Mouse (Mus musculus): ENCODE data around the gene Apc2. TPM values are rescaled to one million over a fixed set of nuclear protein-coding genes. Genes with fewer than 3 reads are reported as not detected.
"Not testable (repeated sequence)": the region's sequence is repeated elsewhere in the genome, so short reads cannot be mapped to it uniquely, and the experiment has no call there.

Gene Apc2
- 4.5 and 5.0 TPM in 2 replicates for polyA plus RNA-seq (2014; fragmentation: Nextera tagmentation; extraction: Ambion mirVana)

DNA sequence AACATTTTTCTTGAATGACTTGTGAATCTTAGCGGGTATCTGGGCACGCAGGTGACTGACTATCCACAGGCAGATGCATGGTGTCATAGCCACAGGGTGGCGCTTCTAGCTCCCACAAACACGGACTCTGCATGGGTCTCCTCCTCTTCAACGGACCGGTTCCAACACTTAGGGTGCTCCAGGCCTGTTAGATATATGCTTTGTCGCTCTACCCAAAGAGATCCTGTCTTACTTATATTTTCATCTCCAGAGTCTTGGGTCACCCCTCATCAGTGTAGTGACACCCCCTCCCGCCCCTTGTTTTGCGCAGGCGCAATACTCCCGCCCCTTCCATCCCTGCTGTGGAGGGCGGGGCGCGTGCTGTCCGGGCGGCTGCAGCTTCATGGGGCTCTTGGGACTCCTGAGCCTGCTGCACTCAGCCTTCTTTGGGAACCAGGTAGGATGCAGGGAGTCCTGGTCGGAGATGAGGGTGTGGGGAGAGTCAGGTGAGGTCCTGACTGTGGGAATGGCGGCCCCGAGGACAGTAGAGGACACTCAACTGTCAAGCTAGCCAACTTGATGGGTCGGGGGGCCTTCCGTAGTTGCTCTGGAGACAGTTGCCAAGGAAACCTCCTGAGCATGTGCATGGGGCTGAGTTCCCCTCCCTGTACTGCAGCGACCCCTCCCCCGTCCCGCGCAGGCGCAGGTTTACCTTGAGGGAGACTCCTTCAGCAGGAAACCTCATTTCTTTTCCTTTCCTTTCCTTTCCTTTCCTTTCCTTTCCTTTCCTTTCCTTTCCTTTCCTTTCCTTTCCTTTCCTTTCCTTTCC is at the start of gene Apc2:
Gene Apc2 (plus strand): TSS at position 360 of the 808 bp plus-strand sequence.
- Histone ChIP-seq H3K4me2 (ENCODE audit: low read depth, severe bottlenecking) (peak within 1 kb of the TSS; percentile 73), H3K4me1 (ENCODE audit: control insufficient read depth, insufficient read depth, low read length) (peaks cover 29% of the 10 kb centered on the region), H3K27me3 (ENCODE audit: control insufficient read depth, insufficient read depth, low read length) (peaks cover 30% of the 10 kb centered on the region), H3K27ac (replicated peaks; ENCODE audit: low read depth, low read length) (peak within 1 kb of the TSS; percentile 36; the same call in 1 of the 2 replicates), H3K4me3 (ENCODE audit: low read depth, low read length) (peak within 1 kb of the TSS; percentile 34), H3K36me3 (ENCODE audit: control insufficient read depth, insufficient read depth, low read length) (peaks cover 14% of the 10 kb centered on the region; the same call in 1 of the 2 replicates), H3K9ac (ENCODE audit: low read length) (peak within 1 kb of the TSS; percentile 43; the same call in 1 of the 2 replicates), H3K9me3 (ENCODE audit: control insufficient read depth, low read length) (no peaks in the 10 kb centered on the region)
- WGBS: 1% methylated on average over 26 of the region's 26 CpGs
- ATAC-seq (ENCODE audit: insufficient number of reproducible peaks, low FRiP score, low TSS enrichment, low read depth) (no peak), DNase-seq (ENCODE audit: low spot score) (peak; percentile 73)

GRCm38 (mm10) chr10:80247849-80248248 is 47.9 kb upstream of the Apc2 start:
- no peak overlapping the region for H3K4me3 ChIP-seq (ENCODE audit: low read depth, low read length)
- DNase-seq (ENCODE audit: low spot score) (peak; percentile 42), ATAC-seq (ENCODE audit: insufficient number of reproducible peaks, low FRiP score, low TSS enrichment, low read depth) (no peak)
- H3K9me3 ChIP-seq (ENCODE audit: control insufficient read depth, low read length): no peaks in the 10 kb centered on the region
- no peak overlapping the region for H3K27ac ChIP-seq (replicated peaks; ENCODE audit: low read depth, low read length)
- no peak overlapping the region for H3K4me2 ChIP-seq (ENCODE audit: low read depth, severe bottlenecking)
- H3K4me1 ChIP-seq (ENCODE audit: control insufficient read depth, insufficient read depth, low read length): peaks cover 5% of the 10 kb centered on the region
- no peaks in the 10 kb centered on the region for H3K27me3 ChIP-seq (ENCODE audit: control insufficient read depth, insufficient read depth, low read length)
- WGBS: 51% methylated on average over 6 of the region's 6 CpGs
- H3K36me3 ChIP-seq (ENCODE audit: control insufficient read depth, insufficient read depth, low read length): peaks cover 5% of the 10 kb centered on the region
- H3K9ac ChIP-seq (ENCODE audit: low read length): no peak overlapping the region

DNA sequence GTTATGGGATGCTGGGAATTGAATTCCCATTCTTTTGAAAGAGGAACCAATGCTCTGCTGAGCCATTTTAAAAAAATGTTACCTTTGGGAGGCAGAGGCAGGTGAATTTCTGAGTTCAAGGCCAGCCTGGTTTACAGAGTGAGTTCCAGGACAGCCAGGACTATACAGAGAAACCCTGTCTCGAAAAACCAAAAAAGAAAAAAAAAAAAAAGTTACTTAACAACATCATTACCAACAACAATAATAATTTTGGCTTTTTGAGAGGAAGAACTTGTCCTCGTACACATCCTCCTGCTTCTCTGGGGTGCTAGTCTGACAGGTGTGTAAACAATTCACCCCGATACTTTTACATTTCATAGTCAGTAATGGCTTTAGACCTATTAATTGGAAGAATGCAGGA is 47.3 kb upstream of the Apc2 start:
- Histone ChIP-seq H3K4me2 (ENCODE audit: low read depth, severe bottlenecking) (peak overlapping the region; percentile 17; the same call in 1 of the 2 replicates), H3K4me3 (ENCODE audit: low read depth, low read length) (peak overlapping the region; percentile 51; the same call in 1 of the 2 replicates)
- not testable (repeated sequence) for H3K9ac ChIP-seq (ENCODE audit: low read length); ATAC-seq (ENCODE audit: insufficient number of reproducible peaks, low FRiP score, low TSS enrichment, low read depth); H3K27me3 ChIP-seq (ENCODE audit: control insufficient read depth, insufficient read depth, low read length); H3K4me1 ChIP-seq (ENCODE audit: control insufficient read depth, insufficient read depth, low read length); DNase-seq (ENCODE audit: low spot score); H3K27ac ChIP-seq (replicated peaks; ENCODE audit: low read depth, low read length); H3K9me3 ChIP-seq (ENCODE audit: control insufficient read depth, low read length); H3K36me3 ChIP-seq (ENCODE audit: control insufficient read depth, insufficient read depth, low read length)
- 61% methylated on average over 3 of the region's 3 CpGs for WGBS

DNA sequence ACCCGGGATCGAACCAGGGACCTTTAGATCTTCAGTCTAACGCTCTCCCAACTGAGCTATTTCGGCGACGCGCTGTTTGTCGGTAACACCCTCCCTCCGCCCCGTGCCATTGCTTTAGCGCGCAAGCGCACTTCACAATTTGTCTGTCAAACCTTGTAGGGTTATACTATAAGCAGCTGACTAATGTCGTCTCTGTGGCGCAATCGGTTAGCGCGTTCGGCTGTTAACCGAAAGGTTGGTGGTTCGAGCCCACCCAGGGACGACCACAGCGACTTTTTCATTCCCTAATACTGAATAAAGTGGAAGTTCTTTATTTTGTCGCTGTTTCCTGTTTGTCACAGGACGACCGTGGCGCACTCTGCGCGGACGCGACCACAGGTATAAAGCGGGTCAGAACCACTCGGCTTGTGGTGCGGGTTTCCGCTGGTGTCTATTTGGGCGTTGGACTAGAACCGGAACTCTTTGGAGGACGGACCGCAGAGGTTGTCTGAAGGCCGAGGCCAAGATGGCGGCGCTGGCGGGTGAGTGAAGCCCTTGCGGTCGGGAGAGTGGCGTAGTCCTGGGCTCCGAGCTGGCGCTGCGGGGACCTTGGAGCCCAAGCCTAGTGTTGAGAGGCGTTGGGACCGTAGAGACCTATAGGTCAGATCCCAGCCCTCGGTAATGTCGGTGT is 46.7 kb upstream of the Apc2 start, which contains the start of gene Ndufs7:
Gene Ndufs7 (plus strand): TSS at position 151 of the 670 bp plus-strand sequence.
- H3K4me1 ChIP-seq (ENCODE audit: control insufficient read depth, insufficient read depth, low read length): peaks cover 5% of the 10 kb centered on the region
- H3K27me3 ChIP-seq (ENCODE audit: control insufficient read depth, insufficient read depth, low read length): no peaks in the 10 kb centered on the region
- no peaks in the 10 kb centered on the region; the same call in 1 of the 2 replicates for H3K36me3 ChIP-seq (ENCODE audit: control insufficient read depth, insufficient read depth, low read length)
- ATAC-seq (ENCODE audit: insufficient number of reproducible peaks, low FRiP score, low TSS enrichment, low read depth): peak; percentile 84
- under 1% methylated on average over 53 of the region's 53 CpGs for WGBS
- peak; percentile 96 for DNase-seq (ENCODE audit: low spot score)
- H3K9ac ChIP-seq (ENCODE audit: low read length): peak within 1 kb of the TSS; percentile 70
- peak within 1 kb of the TSS; percentile 51 for H3K4me3 ChIP-seq (ENCODE audit: low read depth, low read length)
- H3K9me3 ChIP-seq (ENCODE audit: control insufficient read depth, low read length): no peaks in the 10 kb centered on the region
- H3K4me2 ChIP-seq (ENCODE audit: low read depth, severe bottlenecking): peak within 1 kb of the TSS; percentile 66
- H3K27ac ChIP-seq (replicated peaks; ENCODE audit: low read depth, low read length): peak within 1 kb of the TSS; percentile 45

DNA sequence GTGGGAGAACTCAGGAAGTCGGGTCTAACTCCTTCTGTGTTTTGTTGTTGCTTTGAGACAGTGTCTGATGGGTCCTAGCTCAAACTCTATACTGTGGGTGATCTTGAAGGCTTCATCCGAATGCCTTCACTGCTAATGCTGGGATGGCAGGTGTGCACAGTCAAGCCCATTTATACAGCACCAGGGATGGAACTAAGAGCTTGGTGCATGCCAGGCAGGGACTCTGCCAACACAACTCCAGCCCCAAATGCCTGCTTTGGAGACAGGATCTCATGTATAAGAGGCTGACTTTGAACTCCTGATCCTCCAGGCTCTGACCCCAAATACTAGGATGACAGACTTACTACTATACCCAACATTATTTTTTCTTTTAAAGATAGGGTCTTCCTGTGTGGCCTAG is 45.7 kb upstream of the Apc2 start:
- no peak overlapping the region; the same call in 1 of the 2 replicates for H3K27ac ChIP-seq (replicated peaks; ENCODE audit: low read depth, low read length)
- peak overlapping the region; percentile 66 for H3K4me2 ChIP-seq (ENCODE audit: low read depth, severe bottlenecking)
- ATAC-seq (ENCODE audit: insufficient number of reproducible peaks, low FRiP score, low TSS enrichment, low read depth): no peak
- H3K9ac ChIP-seq (ENCODE audit: low read length): peak overlapping the region; percentile 70
- H3K36me3 ChIP-seq (ENCODE audit: control insufficient read depth, insufficient read depth, low read length): peaks cover 9% of the 10 kb centered on the region
- H3K27me3 ChIP-seq (ENCODE audit: control insufficient read depth, insufficient read depth, low read length): no peaks in the 10 kb centered on the region
- 36% methylated on average over 2 of the region's 2 CpGs for WGBS
- no peaks in the 10 kb centered on the region for H3K9me3 ChIP-seq (ENCODE audit: control insufficient read depth, low read length)
- H3K4me3 ChIP-seq (ENCODE audit: low read depth, low read length): peak overlapping the region; percentile 51
- no peak for DNase-seq (ENCODE audit: low spot score)
- peaks cover 5% of the 10 kb centered on the region for H3K4me1 ChIP-seq (ENCODE audit: control insufficient read depth, insufficient read depth, low read length)

- 86% methylated on average over 4 of the region's 4 CpGs for WGBS
- ATAC-seq (ENCODE audit: insufficient number of reproducible peaks, low FRiP score, low TSS enrichment, low read depth) (no peak), DNase-seq (ENCODE audit: low spot score) (no peak)
- Histone ChIP-seq H3K9ac (ENCODE audit: low read length) (no peak overlapping the region), H3K4me3 (ENCODE audit: low read depth, low read length) (no peak overlapping the region), H3K4me2 (ENCODE audit: low read depth, severe bottlenecking) (peak overlapping the region; percentile 66; the same call in 1 of the 2 replicates), H3K27ac (replicated peaks; ENCODE audit: low read depth, low read length) (no peak overlapping the region), H3K27me3 (ENCODE audit: control insufficient read depth, insufficient read depth, low read length) (no peaks in the 10 kb centered on the region), H3K4me1 (ENCODE audit: control insufficient read depth, insufficient read depth, low read length) (peaks cover 5% of the 10 kb centered on the region), H3K9me3 (ENCODE audit: control insufficient read depth, low read length) (no peaks in the 10 kb centered on the region), H3K36me3 (ENCODE audit: control insufficient read depth, insufficient read depth, low read length) (peaks cover 13% of the 10 kb centered on the region)
Measured at GRCm38 (mm10) chr10:80250573-80250972, 45.2 kb upstream of the Apc2 start.

- ATAC-seq (ENCODE audit: insufficient number of reproducible peaks, low FRiP score, low TSS enrichment, low read depth): no peak
- Histone ChIP-seq H3K4me2 (ENCODE audit: low read depth, severe bottlenecking) (no peak overlapping the region), H3K4me3 (ENCODE audit: low read depth, low read length) (no peak overlapping the region), H3K27ac (replicated peaks; ENCODE audit: low read depth, low read length) (no peak overlapping the region), H3K9me3 (ENCODE audit: control insufficient read depth, low read length) (no peaks in the 10 kb centered on the region), H3K9ac (ENCODE audit: low read length) (no peak overlapping the region), H3K27me3 (ENCODE audit: control insufficient read depth, insufficient read depth, low read length) (no peaks in the 10 kb centered on the region), H3K36me3 (ENCODE audit: control insufficient read depth, insufficient read depth, low read length) (peaks cover 22% of the 10 kb centered on the region), H3K4me1 (ENCODE audit: control insufficient read depth, insufficient read depth, low read length) (peaks cover 5% of the 10 kb centered on the region)
- no peak for DNase-seq (ENCODE audit: low spot score)
Measured at GRCm38 (mm10) chr10:80252011-80252410, 43.8 kb upstream of the Apc2 start.

GRCm38 (mm10) chr10:80252493-80253274 is 43.1 kb upstream of the Apc2 start:
- peaks cover 5% of the 10 kb centered on the region for H3K4me1 ChIP-seq (ENCODE audit: control insufficient read depth, insufficient read depth, low read length)
- no peak overlapping the region for H3K4me2 ChIP-seq (ENCODE audit: low read depth, severe bottlenecking)
- no peak overlapping the region for H3K27ac ChIP-seq (replicated peaks; ENCODE audit: low read depth, low read length)
- H3K4me3 ChIP-seq (ENCODE audit: low read depth, low read length): no peak overlapping the region
- 95% methylated on average over 11 of the region's 11 CpGs for WGBS
- H3K27me3 ChIP-seq (ENCODE audit: control insufficient read depth, insufficient read depth, low read length): no peaks in the 10 kb centered on the region
- no peak overlapping the region for H3K9ac ChIP-seq (ENCODE audit: low read length)
- DNase-seq (ENCODE audit: low spot score): no peak
- H3K36me3 ChIP-seq (ENCODE audit: control insufficient read depth, insufficient read depth, low read length): peaks cover 26% of the 10 kb centered on the region
- H3K9me3 ChIP-seq (ENCODE audit: control insufficient read depth, low read length): no peaks in the 10 kb centered on the region
- ATAC-seq (ENCODE audit: insufficient number of reproducible peaks, low FRiP score, low TSS enrichment, low read depth): no peak

All from limb, embryonic 11.5 days (tissue).